Mouse (Mus musculus): Measurements from ENCODE around the gene Gli2. TPM values are rescaled to one million over a fixed set of nuclear protein-coding genes. Genes with fewer than 3 reads are reported as not detected.

Gene Gli2
- polyA plus RNA-seq, 1 experiment, result 1.5 TPM

- WGBS, result 47% methylated on average over 6 of the region's 6 CpGs
- no peak for DNase-seq (ENCODE audit: low read depth, low spot score)
These were observed 140.5 kb downstream of the Gli2 start for GRCm38 (mm10) chr1:118912929-118913328.

GRCm38 (mm10) chr1:118911427-118911727, 142.0 kb downstream of the Gli2 start:
- WGBS, result 72% methylated on average over 3 of the region's 3 CpGs
- DNase-seq (ENCODE audit: low read depth, low spot score), result no peak

- DNase-seq (ENCODE audit: low read depth, low spot score), result no peak
- WGBS, result 62% methylated on average over 13 of the region's 13 CpGs
These were observed 142.6 kb downstream of the Gli2 start for GRCm38 (mm10) chr1:118910693-118911426.

- 93% methylated on average over 3 of the region's 3 CpGs for WGBS
These were observed 144.4 kb downstream of the Gli2 start for GRCm38 (mm10) chr1:118909051-118909450.

GRCm38 (mm10) chr1:118907574-118907973, 145.8 kb downstream of the Gli2 start:
- DNase-seq (ENCODE audit: low read depth, low spot score), result no peak
- 53% methylated on average over 9 of the region's 9 CpGs for WGBS

More at GRCm38 (mm10) chr1:118909051-118909450, 144.4 kb downstream of the Gli2 start:
- no peak for DNase-seq (ENCODE audit: low read depth, low spot score)

- 67% methylated on average over 5 of the region's 5 CpGs for WGBS
- DNase-seq (ENCODE audit: low read depth, low spot score), result no peak
These were observed 148.1 kb downstream of the Gli2 start for GRCm38 (mm10) chr1:118905319-118905718.

- no peak for DNase-seq (ENCODE audit: low read depth, low spot score)
- WGBS, result 63% methylated on average over 9 of the region's 9 CpGs
These were observed 148.5 kb downstream of the Gli2 start for GRCm38 (mm10) chr1:118904909-118905308.

- no peak for DNase-seq (ENCODE audit: low read depth, low spot score)
- 83% methylated on average over 3 of the region's 3 CpGs for whole genome bisulfite sequencing
These were observed 149.0 kb downstream of the Gli2 start for GRCm38 (mm10) chr1:118904431-118904830.

GRCm38 (mm10) chr1:118903742-118904141, 149.7 kb downstream of the Gli2 start:
- no peak for DNase-seq (ENCODE audit: low read depth, low spot score)
- WGBS, result 93% methylated on average over 3 of the region's 3 CpGs

- DNase-seq (ENCODE audit: low read depth, low spot score), result no peak
- WGBS, result 34% methylated on average over 8 of the region's 8 CpGs
These were observed 151.4 kb downstream of the Gli2 start for GRCm38 (mm10) chr1:118901868-118902586.

GRCm38 (mm10) chr1:118898351-118898750, 155.1 kb downstream of the Gli2 start:
- 55% methylated on average over 3 of the region's 3 CpGs for WGBS
- DNase-seq (ENCODE audit: low read depth, low spot score), result no peak

- 63% methylated on average over 9 of the region's 9 CpGs for WGBS
- DNase-seq (ENCODE audit: low read depth, low spot score), result no peak
These were observed 158.2 kb downstream of the Gli2 start for GRCm38 (mm10) chr1:118895026-118895762.

- DNase-seq (ENCODE audit: low read depth, low spot score), result no peak
- 68% methylated on average over 5 of the region's 5 CpGs for WGBS
These were observed 162.0 kb downstream of the Gli2 start for GRCm38 (mm10) chr1:118891395-118891794.

GRCm38 (mm10) chr1:118890125-118890875, 163.1 kb downstream of the Gli2 start:
- whole genome bisulfite sequencing, result 67% methylated on average over 14 of the region's 14 CpGs
- no peak for DNase-seq (ENCODE audit: low read depth, low spot score)

- DNase-seq (ENCODE audit: low read depth, low spot score), result no peak
- 26% methylated on average over 7 of the region's 7 CpGs for WGBS
These were observed 172.6 kb downstream of the Gli2 start for GRCm38 (mm10) chr1:118880781-118881247.

GRCm38 (mm10) chr1:118878291-118878690, 175.1 kb downstream of the Gli2 start:
- peak; percentile 52 for DNase-seq (ENCODE audit: low read depth, low spot score)
- 16% methylated on average over 6 of the region's 6 CpGs for WGBS

GRCm38 (mm10) chr1:118875227-118875626, 178.2 kb downstream of the Gli2 start:
- 88% methylated on average over 9 of the region's 9 CpGs for WGBS
- no peak for DNase-seq (ENCODE audit: low read depth, low spot score)

- 60% methylated on average over 7 of the region's 7 CpGs for WGBS
These were observed 179.9 kb downstream of the Gli2 start for GRCm38 (mm10) chr1:118873559-118873958.

GRCm38 (mm10) chr1:118864735-118865134, 188.7 kb downstream of the Gli2 start:
- WGBS, result 67% methylated on average over 9 of the region's 9 CpGs
- no peak for DNase-seq (ENCODE audit: low read depth, low spot score)

More at GRCm38 (mm10) chr1:118873559-118873958, 179.9 kb downstream of the Gli2 start:
- DNase-seq (ENCODE audit: low read depth, low spot score), result no peak

- no peak for DNase-seq (ENCODE audit: low read depth, low spot score)
- 39% methylated on average over 5 of the region's 5 CpGs for WGBS
These were observed 189.4 kb downstream of the Gli2 start for GRCm38 (mm10) chr1:118864031-118864430.
